ENCODE assay signal across 8 mouse cellular contexts in the genomic region with DNA sequence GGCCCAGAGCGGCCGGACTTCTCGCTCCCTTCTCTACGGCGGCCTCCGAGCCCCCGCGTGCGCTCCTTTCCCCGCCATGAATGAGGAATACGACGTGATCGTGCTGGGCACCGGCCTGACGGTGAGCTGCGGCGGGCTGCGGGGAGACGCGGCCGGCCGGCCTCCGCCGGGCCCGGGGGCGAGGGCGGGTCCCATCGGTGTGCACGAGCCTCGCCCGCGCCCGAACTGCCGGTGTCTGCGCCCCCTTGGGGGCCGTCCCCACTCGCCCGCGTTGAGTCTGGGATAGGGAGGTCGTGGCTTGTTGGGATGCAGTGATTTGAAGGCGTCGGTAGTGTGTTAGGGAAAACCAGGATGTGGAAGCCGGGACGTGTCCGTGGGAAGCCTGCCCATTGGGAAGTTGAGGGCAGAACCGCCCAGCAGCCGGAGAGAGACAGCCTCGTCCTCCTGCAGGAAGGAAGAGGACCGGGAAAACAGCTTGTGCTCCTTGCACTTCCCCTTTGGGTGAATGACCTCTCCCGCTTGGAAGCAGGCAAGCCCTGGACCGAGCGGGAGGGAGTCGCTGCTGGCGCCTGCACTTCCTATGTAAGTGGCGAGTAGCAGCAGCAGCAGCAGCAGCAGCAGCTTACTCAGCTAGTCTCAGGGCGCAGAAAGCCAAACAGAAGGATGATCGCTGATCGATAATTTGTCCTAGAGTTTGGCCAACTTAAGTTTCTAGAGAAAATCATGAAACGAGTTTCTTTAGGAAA. TPM values are rescaled to one million over a fixed set of nuclear protein-coding genes. Genes with fewer than 3 reads are reported as not detected.
A peak's percentile ranks its signal among the peaks of the same experiment; 100 is the strongest.
DNase-seq lines count a peak whose midpoint lies in the region; ATAC-seq lines count a peak whose summit lies in the region.

No protein-coding gene starts in this region.

- no peaks in the 10 kb centered on the region for H3K36me3 ChIP-seq in embryonic facial prominence, embryonic 12.5 days
- H3K36me3 ChIP-seq in limb, embryonic 12.5 days, result no peaks in the 10 kb centered on the region
- H3K36me3 ChIP-seq in midbrain, embryonic 13.5 days, result no peaks in the 10 kb centered on the region

- H3K27me3 ChIP-seq in embryonic facial prominence, embryonic 12.5 days, result no peaks in the 10 kb centered on the region
- H3K27me3 ChIP-seq in limb, embryonic 12.5 days, result no peaks in the 10 kb centered on the region
- no peaks in the 10 kb centered on the region for H3K27me3 ChIP-seq in midbrain, embryonic 13.5 days

- H3K4me3 ChIP-seq in embryonic facial prominence, embryonic 12.5 days, result peak overlapping the region; percentile 97
- peak overlapping the region; percentile 92 for H3K4me3 ChIP-seq in limb, embryonic 12.5 days (replicated peaks)
- peak overlapping the region; percentile 91 for H3K4me3 ChIP-seq in midbrain, embryonic 13.5 days (replicated peaks)

- peak overlapping the region; percentile 99 for H3K27ac ChIP-seq in embryonic facial prominence, embryonic 12.5 days
- peak overlapping the region; percentile 99 for H3K27ac ChIP-seq in limb, embryonic 12.5 days
- peak overlapping the region; percentile 98 for H3K27ac ChIP-seq in midbrain, embryonic 13.5 days

- 1% methylated on average over 58 of the region's 59 CpGs for WGBS in embryonic facial prominence, embryonic 12.5 days
- WGBS in limb, embryonic 12.5 days, result under 1% methylated on average over 59 of the region's 59 CpGs
- WGBS in midbrain, embryonic 13.5 days, result under 1% methylated on average over 56 of the region's 59 CpGs

- peaks cover 17% of the 10 kb centered on the region for H3K4me1 ChIP-seq in embryonic facial prominence, embryonic 12.5 days
- H3K4me1 ChIP-seq in limb, embryonic 12.5 days (replicated peaks), result peaks cover 19% of the 10 kb centered on the region
- H3K4me1 ChIP-seq in midbrain, embryonic 13.5 days (replicated peaks), result peaks cover 49% of the 10 kb centered on the region

- H3K9ac ChIP-seq in embryonic facial prominence, embryonic 12.5 days, result peak overlapping the region; percentile 97
- H3K9ac ChIP-seq in limb, embryonic 12.5 days (replicated peaks), result peak overlapping the region; percentile 97
- H3K9ac ChIP-seq in midbrain, embryonic 13.5 days (replicated peaks), result peak overlapping the region; percentile 98

- ATAC-seq in embryonic facial prominence, embryonic 12.5 days (ENCODE audit: insufficient number of reproducible peaks, insufficient read depth, low FRiP score, low TSS enrichment), result peak; percentile 48
- ATAC-seq in limb, embryonic 12.5 days (ENCODE audit: insufficient number of reproducible peaks, insufficient read depth, low FRiP score, low TSS enrichment, low read depth), result peak; percentile 66
- ATAC-seq in midbrain, embryonic 13.5 days, result peak; percentile 66

- peak overlapping the region; percentile 75 for H3K4me2 ChIP-seq in embryonic facial prominence, embryonic 12.5 days (replicated peaks)
- peak overlapping the region; percentile 82 for H3K4me2 ChIP-seq in limb, embryonic 12.5 days
- H3K4me2 ChIP-seq in midbrain, embryonic 13.5 days (replicated peaks), result peak overlapping the region; percentile 78

- H3K9me3 ChIP-seq in embryonic facial prominence, embryonic 12.5 days, result peaks cover 6% of the 10 kb centered on the region; the same call in 1 of the 2 replicates
- peaks cover 6% of the 10 kb centered on the region for H3K9me3 ChIP-seq in limb, embryonic 12.5 days
- no peaks in the 10 kb centered on the region for H3K9me3 ChIP-seq in midbrain, embryonic 13.5 days

- peak; percentile 57 for DNase-seq in 416B (ENCODE audit: low read depth)
- DNase-seq in adrenal gland, postnatal 10 days, result peak; percentile 84
- peak; percentile 88 to 94 for DNase-seq in heart, adult 18-20 months
- peak; percentile 85 for DNase-seq in kidney, adult 18-20 months
- peak; percentile 59 to 63 for DNase-seq in spleen, postnatal 10 days (ENCODE audit: low spot score in 2 of 2)

RNA-seq across cellular contexts. Expression of a gene that starts 0.5 kb away (rescaled TPM):
- total RNA-seq in adrenal gland, postnatal 10 days (2021), result 100 to 1,000 TPM; 347 to 374 TPM
- 402 and 427 TPM in 2 replicates for polyA plus RNA-seq in embryonic facial prominence, embryonic 12.5 days (2016; fragmentation: Nextera tagmentation; extraction: Ambion mirVana)
- total RNA-seq in heart, adult 18-20 months (2021), result 100 to 1,000 TPM; 263 to 287 TPM
- polyA plus RNA-seq in limb, embryonic 12.5 days (2016; fragmentation: Nextera tagmentation; extraction: Ambion mirVana), result 416 and 425 TPM in 2 replicates
- 435 and 460 TPM in 2 replicates for polyA plus RNA-seq in midbrain, embryonic 13.5 days (2015; fragmentation: Nextera tagmentation; extraction: Ambion mirVana)

Comparison
In these comparisons a context has a peak if more than half of its experiments do, and no peak if none do; other contexts are left out.
1. Peak in every context shown above with its lines: DNase-seq, ATAC-seq, H3K4me3 ChIP-seq and H3K27ac ChIP-seq.